Mouse (Mus musculus): ENCODE measurements around the gene Ano10.

- TF ChIP-seq POLR2A (IDR thresholded peaks at IDR 0.05; ENCODE audit: low read depth, low read length) (no peak), CTCF (conservative IDR thresholded peaks at IDR 0.05; ENCODE audit: insufficient read depth, insufficient read length, low read depth, low read length) (no peak)
Measured at GRCm38 (mm10) chr9:122309013-122309980, 15.1 kb upstream of the Ano10 start.

Data from kidney, adult 2 months (tissue).